Mouse (Mus musculus) E14TG2a.4 (cell line): ENCODE results near the gene Oxct1.

Experiments
- CTCF ChIP-seq: conservative IDR thresholded peaks from 2 replicates; pipeline ENCODE4 v1.5.1; 2014; ENCODE audit warnings: low read length
- NANOG ChIP-seq: IDR thresholded peaks from 2 replicates; pipeline ENCODE4 v1.6.1; 2014; ENCODE audit warnings: borderline replicate concordance, low read length, mixed read lengths
- POU5F1 ChIP-seq: IDR thresholded peaks from 2 replicates; pipeline ENCODE4 v1.6.1; 2014; ENCODE audit warnings: low read length, borderline replicate concordance

DNA sequence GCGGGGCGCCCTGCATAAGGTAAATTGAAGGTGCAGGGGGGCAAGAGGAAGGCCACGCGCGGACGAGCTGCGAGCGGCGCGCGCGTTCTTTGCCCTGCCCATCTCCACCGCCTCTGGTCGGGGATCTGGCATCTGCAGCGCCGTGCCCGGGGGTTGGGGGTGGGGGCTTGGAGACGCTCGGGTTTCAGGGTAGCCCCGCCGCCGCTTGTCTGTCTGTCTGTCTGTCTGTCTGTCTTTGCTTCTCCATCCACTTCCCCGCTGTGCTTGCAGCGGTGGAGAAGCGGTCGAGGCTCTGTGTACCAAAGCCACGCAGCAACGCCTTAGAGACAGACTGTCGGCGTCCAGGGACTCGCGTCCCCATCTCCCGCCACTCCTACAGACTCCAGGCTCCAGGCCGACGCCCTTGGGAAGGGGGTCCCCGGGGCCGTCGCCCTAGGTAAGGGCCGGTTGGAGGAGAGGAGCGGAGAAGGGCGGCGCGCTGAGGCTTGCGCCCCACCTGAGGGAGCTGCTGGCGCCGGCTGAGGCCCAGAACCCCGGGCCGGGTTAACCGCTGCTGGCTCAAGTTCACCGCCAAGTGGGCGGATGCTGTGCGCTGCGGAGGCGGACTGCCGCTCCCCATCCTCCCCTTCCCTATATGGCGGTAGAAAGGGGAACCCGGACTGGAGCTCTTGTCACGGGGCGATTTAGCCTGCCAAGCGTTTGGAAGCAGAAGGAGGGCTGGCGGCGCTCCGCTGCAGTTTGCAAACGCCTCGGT, 825 bp downstream of the Oxct1 start:
- TF ChIP-seq CTCF: no peak
- no peak for TF ChIP-seq POU5F1
- TF ChIP-seq NANOG: no peak
